ENCODE assay signal across 26 mouse cellular contexts in the genomic region with DNA sequence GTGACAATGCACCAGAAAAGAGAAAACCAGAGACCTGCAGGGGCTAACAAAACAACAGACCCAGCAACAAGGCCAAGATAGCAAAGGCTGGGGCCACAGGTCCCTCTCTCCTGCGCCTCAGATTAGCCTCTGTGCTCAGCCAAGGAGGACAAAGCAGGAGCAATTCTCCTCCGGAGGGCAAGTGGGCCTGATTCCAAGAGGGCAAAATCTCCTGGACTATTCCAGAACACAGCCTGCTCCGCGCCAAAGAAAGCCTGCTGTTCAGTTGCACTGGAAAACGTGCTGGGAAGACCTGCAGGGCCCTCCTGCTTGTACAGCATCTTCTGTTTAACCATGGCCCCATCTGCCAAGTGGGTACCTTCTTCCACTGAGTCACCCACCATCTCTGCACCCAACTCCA. TPM values are rescaled to one million over a fixed set of nuclear protein-coding genes. Genes with fewer than 3 reads are reported as not detected.
DNase-seq lines count a peak whose midpoint lies in the region; ATAC-seq and TF ChIP-seq lines count a peak whose summit lies in the region.
"Had no signal": no experiment of that assay in that cellular context is flagged by ENCODE, and none has a peak within 500 bp of the region (broad histone marks: within the 10 kb centered on the region; RNA-seq: fewer than 3 reads in every experiment).

No protein-coding gene starts in this region.

- H3K36me3 ChIP-seq in E14TG2a.4 (ENCODE audit: insufficient read depth, low read length) (peaks cover 13% of the 10 kb centered on the region), ES-Bruce4 (ENCODE audit: control insufficient read depth, insufficient read depth, low read length, poor library complexity, severe bottlenecking) (peaks cover 13% of the 10 kb centered on the region; the same call in 1 of the 2 replicates)
- H3K36me3 ChIP-seq: forebrain, embryonic 15.5 days; heart, embryonic 15.5 days; limb, embryonic 10.5 days; limb, embryonic 15.5 days; midbrain, embryonic 15.5 days; neural tube, embryonic 12.5 days had no signal

- H3K27ac ChIP-seq in ES-Bruce4 (ENCODE audit: insufficient read depth, low read length), result no peak overlapping the region
- H3K27ac ChIP-seq: forebrain, embryonic 15.5 days; heart, embryonic 15.5 days; limb, embryonic 10.5 days; limb, embryonic 15.5 days; liver, embryonic 14.5 days; midbrain, embryonic 15.5 days; neural tube, embryonic 12.5 days had no signal

- no peak for ATAC-seq in erythroid progenitor cell, adult 5-6 weeks (replicated peaks; ENCODE audit: low FRiP score, poor library complexity, severe bottlenecking)
- ATAC-seq: forebrain, embryonic 15.5 days; hindbrain, embryonic 16.5 days; midbrain, embryonic 15.5 days; Patski had no signal

- TF ChIP-seq POLR2A in ES-Bruce4 (IDR thresholded peaks at IDR 0.05; ENCODE audit: insufficient read depth, low read length), result no peak

- TF ChIP-seq CTCF in E14TG2a.4 (conservative IDR thresholded peaks at IDR 0.05; ENCODE audit: low read length) (no peak), ES-Bruce4 (IDR thresholded peaks at IDR 0.05; ENCODE audit: low read depth, low read length) (no peak)

- DNase-seq in kidney, adult 11 months, result peak; percentile 35
- DNase-seq in kidney, postnatal 4 days, result no peak
- peak; percentile 69 for DNase-seq in kidney, adult 9 months
- no peak for DNase-seq in heart, adult 18-20 months
- DNase-seq in adrenal gland, postnatal 25 days, result no peak
- DNase-seq: adrenal gland, postnatal 36 days; B cell, adult 2 months; gastrocnemius, postnatal 10 days; layer of hippocampus, postnatal 36 days; lung, adult 2 months; lung, postnatal 10 days; right cerebral cortex, adult 18-20 months; spleen, adult 18-20 months; thymus, postnatal 14 days had no signal

- H3K4me3 ChIP-seq in E14TG2a.4 (replicated peaks; ENCODE audit: low read length) (peak overlapping the region; percentile 69), ES-Bruce4 (ENCODE audit: low read depth, low read length) (peak overlapping the region; percentile 24)
- H3K4me3 ChIP-seq: forebrain, embryonic 15.5 days; heart, embryonic 15.5 days; limb, embryonic 10.5 days; limb, embryonic 15.5 days; midbrain, embryonic 15.5 days; neural tube, embryonic 12.5 days had no signal

- H3K9ac ChIP-seq in ES-Bruce4 (ENCODE audit: low read depth, poor library complexity, severe bottlenecking), result peak overlapping the region; percentile 38; the same call in 1 of the 2 replicates
- H3K9ac ChIP-seq: forebrain, embryonic 15.5 days; heart, embryonic 15.5 days; limb, embryonic 15.5 days; liver, embryonic 14.5 days; midbrain, embryonic 15.5 days; neural tube, embryonic 12.5 days had no signal

- H3K9me3 ChIP-seq in E14TG2a.4 (ENCODE audit: low read length), result no peaks in the 10 kb centered on the region
- H3K9me3 ChIP-seq in ES-Bruce4 (replicated peaks; ENCODE audit: control insufficient read depth, insufficient read depth, low read length, poor library complexity, severe bottlenecking), result no peaks in the 10 kb centered on the region
- H3K9me3 ChIP-seq: forebrain, embryonic 15.5 days; heart, embryonic 15.5 days; limb, embryonic 10.5 days; limb, embryonic 15.5 days; midbrain, embryonic 15.5 days; neural tube, embryonic 12.5 days had no signal

- H3K27me3 ChIP-seq in E14TG2a.4 (ENCODE audit: insufficient read depth, low read length) (no peaks in the 10 kb centered on the region), ES-Bruce4 (ENCODE audit: control insufficient read depth, insufficient read depth, low read length, poor library complexity, severe bottlenecking) (no peaks in the 10 kb centered on the region)
- H3K27me3 ChIP-seq: forebrain, embryonic 15.5 days; heart, embryonic 15.5 days; limb, embryonic 15.5 days; midbrain, embryonic 15.5 days; neural tube, embryonic 12.5 days had no signal

- TF ChIP-seq EP300 in ES-Bruce4 (IDR thresholded peaks at IDR 0.05; ENCODE audit: insufficient read depth, low read depth, low read length), result no peak

- H3K4me1 ChIP-seq in E14TG2a.4 (replicated peaks; ENCODE audit: low read depth, low read length) (peaks cover 43% of the 10 kb centered on the region), ES-Bruce4 (ENCODE audit: control insufficient read depth, insufficient read depth, low read length) (no peaks in the 10 kb centered on the region)
- H3K4me1 ChIP-seq: limb, embryonic 15.5 days had no signal

RNA-seq across cellular contexts. Expression of a gene that starts 1.7 kb away (rescaled TPM):
- polyA plus RNA-seq in ES-Bruce4 (2011; ENCODE audit: insufficient read depth, insufficient read length, low read depth, missing spikeins), result 156 and 158 TPM in 2 replicates
- 10 to 100 TPM; 36.7 to 37.1 TPM for total RNA-seq in heart, adult 18-20 months (2021)
- 46.9 and 67.4 TPM in 2 replicates for total RNA-seq in erythroid progenitor cell, adult 5-6 weeks (2015; ENCODE audit: low replicate concordance)
- 77.1 and 88.9 TPM in 2 replicates for total RNA-seq in erythroid progenitor cell, adult 5-6 weeks (2017; ENCODE audit: low replicate concordance)
- total RNA-seq in adrenal gland, postnatal 25 days (2021), result 50.9 and 53.6 TPM in 2 replicates

Comparison
In these comparisons a context has a peak if more than half of its experiments do, and no peak if none do; other contexts are left out.
1. DNase-seq: peak in kidney, adult 11 months (single experiment) and kidney, adult 9 months (single experiment); none in kidney, postnatal 4 days (0 of 2), heart, adult 18-20 months (0 of 2) and adrenal gland, postnatal 25 days (single experiment).